Mouse (Mus musculus): Measurements from ENCODE around the gene Krtap17-1.

Krtap17-1 gene

GRCm38 (mm10) chr11:99993620-99994383 is at the start of gene Krtap17-1:
TSS of gene Krtap17-1 (minus strand) at chr11:99993994.
- DNase-seq (ENCODE audit: low read depth in 1 of 2, low spot score in 2 of 2): no peak

GRCm38 (mm10) chr11:100041454-100041853 is 47.7 kb upstream of the Krtap17-1 start, which contains the start of gene Krt34:
TSS of gene Krt34 (minus strand) at chr11:100041554.
- DNase-seq (ENCODE audit: low read depth in 1 of 2, low spot score in 2 of 2): no peak

- no peak for DNase-seq (ENCODE audit: low read depth in 1 of 2, low spot score in 2 of 2)
These were observed 36.0 kb upstream of the Krtap17-1 start, which contains the start of gene Krt33b for GRCm38 (mm10) chr11:100029768-100030167. TSS of gene Krt33b (minus strand) at chr11:100029868.

- DNase-seq (ENCODE audit: low read depth in 1 of 2, low spot score in 2 of 2): no peak
These were observed 27.6 kb upstream of the Krtap17-1 start for GRCm38 (mm10) chr11:100021438-100021837.

GRCm38 (mm10) chr11:100019466-100019865 is 25.7 kb upstream of the Krtap17-1 start:
- DNase-seq (ENCODE audit: low read depth in 1 of 2, low spot score in 2 of 2): no peak

- no peak for DNase-seq (ENCODE audit: low read depth in 1 of 2, low spot score in 2 of 2)
These were observed 22.3 kb upstream of the Krtap17-1 start, which contains the start of gene Krt33a for GRCm38 (mm10) chr11:100016112-100016511. TSS of gene Krt33a (minus strand) at chr11:100016212.

- DNase-seq (ENCODE audit: low read depth in 1 of 2, low spot score in 2 of 2): no peak
These were observed 19.9 kb upstream of the Krtap17-1 start for GRCm38 (mm10) chr11:100013691-100014171.

GRCm38 (mm10) chr11:100010682-100011081 is 16.9 kb upstream of the Krtap17-1 start:
- DNase-seq (ENCODE audit: low read depth in 1 of 2, low spot score in 2 of 2): no peak

GRCm38 (mm10) chr11:100008336-100008735 is 14.5 kb upstream of the Krtap17-1 start:
- DNase-seq (ENCODE audit: low read depth in 1 of 2, low spot score in 2 of 2): no peak

- DNase-seq (ENCODE audit: low read depth in 1 of 2, low spot score in 2 of 2): no peak
These were observed 12.8 kb upstream of the Krtap17-1 start for GRCm38 (mm10) chr11:100006624-100007023.

GRCm38 (mm10) chr11:100005905-100006304 is 12.1 kb upstream of the Krtap17-1 start:
- DNase-seq (ENCODE audit: low read depth in 1 of 2, low spot score in 2 of 2): no peak

GRCm38 (mm10) chr11:100004846-100005245 is 11.1 kb upstream of the Krtap17-1 start:
- no peak for DNase-seq (ENCODE audit: low read depth in 1 of 2, low spot score in 2 of 2)

GRCm38 (mm10) chr11:99999091-99999490 is 5.3 kb upstream of the Krtap17-1 start:
- DNase-seq (ENCODE audit: low read depth in 1 of 2, low spot score in 2 of 2): no peak

GRCm38 (mm10) chr11:99994384-99994661 is 529 bp upstream of the Krtap17-1 start:
- DNase-seq (ENCODE audit: low read depth in 1 of 2, low spot score in 2 of 2): no peak

GRCm38 (mm10) chr11:99990571-99990970 is 3.2 kb downstream of the Krtap17-1 start:
- DNase-seq (ENCODE audit: low read depth in 1 of 2, low spot score in 2 of 2): no peak

- DNase-seq (ENCODE audit: low read depth in 1 of 2, low spot score in 2 of 2): no peak
These were observed 3.9 kb downstream of the Krtap17-1 start for GRCm38 (mm10) chr11:99989881-99990405.

- no peak for DNase-seq (ENCODE audit: low read depth in 1 of 2, low spot score in 2 of 2)
These were observed 5.3 kb downstream of the Krtap17-1 start for GRCm38 (mm10) chr11:99988530-99988929.

GRCm38 (mm10) chr11:99986180-99986647 is 7.6 kb downstream of the Krtap17-1 start, which contains the start of gene Krtap16-1:
TSS of gene Krtap16-1 (minus strand) at chr11:99986597.
- no peak for DNase-seq (ENCODE audit: low read depth in 1 of 2, low spot score in 2 of 2)

- DNase-seq (ENCODE audit: low read depth in 1 of 2, low spot score in 2 of 2): no peak
These were observed 8.3 kb downstream of the Krtap17-1 start for GRCm38 (mm10) chr11:99985291-99986092.

- no peak for DNase-seq (ENCODE audit: low read depth in 1 of 2, low spot score in 2 of 2)
These were observed 10.4 kb downstream of the Krtap17-1 start for GRCm38 (mm10) chr11:99983442-99983841.

GRCm38 (mm10) chr11:99982731-99983130 is 11.1 kb downstream of the Krtap17-1 start:
- no peak for DNase-seq (ENCODE audit: low read depth in 1 of 2, low spot score in 2 of 2)

- no peak for DNase-seq (ENCODE audit: low read depth in 1 of 2, low spot score in 2 of 2)
These were observed 14.8 kb downstream of the Krtap17-1 start, which contains the start of gene Krtap29-1 for GRCm38 (mm10) chr11:99978953-99979352. TSS of gene Krtap29-1 (minus strand) at chr11:99979053.
